Mouse (Mus musculus): ENCODE measurements around the gene March2.

GRCm38 (mm10) chr17:33760255-33761165, 42.0 kb upstream of the March2 start, which contains the start of gene Rab11b:
- TF ChIP-seq CTCF (conservative IDR thresholded peaks at IDR 0.05; ENCODE audit: low read length), result no peak
- no peak for TF ChIP-seq NANOG (IDR thresholded peaks at IDR 0.05; ENCODE audit: borderline replicate concordance, low read length)
- no peak for TF ChIP-seq POU5F1 (IDR thresholded peaks at IDR 0.05; ENCODE audit: borderline replicate concordance, low read length)

Data from E14TG2a.4 (cell line).